Mouse (Mus musculus) liver, embryonic 16.5 days (tissue): ENCODE data around the gene Vwa5b1. TPM values are rescaled to one million over a fixed set of nuclear protein-coding genes. Genes with fewer than 3 reads are reported as not detected.

Source experiments
- ATAC-seq: fragments of 200-750 bp; cut with Nextera tagmentation; 2 replicates; pipeline ENCODE4 v1.8.0; 2017; ENCODE audit warnings: low read depth, mild to moderate bottlenecking, moderate number of reproducible peaks, moderate library complexity
- H3K27ac ChIP-seq: fragments of 300-500 bp; sonication (generic); 2 replicates; pipeline ENCODE4 v1.5.1; 2014; ENCODE audit warnings: mild to moderate bottlenecking, low read length
- H3K27me3 ChIP-seq: fragments of 300-500 bp; sonication (generic); 2 replicates; pipeline ENCODE4 v1.6.1; 2014; ENCODE audit warnings: low read depth, low read length, mixed read lengths; ENCODE audit not compliant: control insufficient read depth, insufficient read depth
- H3K36me3 ChIP-seq: fragments of 300-500 bp; sonication (generic); 2 replicates; pipeline ENCODE4 v1.6.1; 2014; ENCODE audit warnings: mild to moderate bottlenecking; ENCODE audit not compliant: control insufficient read depth, insufficient read depth
- H3K4me1 ChIP-seq: fragments of 300-500 bp; sonication (generic); 2 replicates; pipeline ENCODE4 v1.6.1; 2014; ENCODE audit warnings: low read depth, low read length, mixed read lengths; ENCODE audit not compliant: control insufficient read depth
- H3K4me2 ChIP-seq: fragments of 300-500 bp; sonication (generic); 2 replicates; pipeline ENCODE4 v1.6.1; 2014; ENCODE audit warnings: low read depth, low read length, mixed read lengths
- H3K4me3 ChIP-seq: fragments of 300-500 bp; sonication (generic); 2 replicates; pipeline ENCODE4 v1.5.1; 2014; ENCODE audit warnings: low read depth, mild to moderate bottlenecking, low read length
- H3K9ac ChIP-seq: fragments of 300-500 bp; sonication (generic); 2 replicates; pipeline ENCODE4 v1.6.1; 2014; ENCODE audit warnings: low read depth, low read length
- H3K9me3 ChIP-seq: fragments of 300-500 bp; sonication (generic); replicated peaks from 2 replicates; pipeline ENCODE4 v1.6.1; 2016; ENCODE audit warnings: low read length; ENCODE audit not compliant: control insufficient read depth
- WGBS: fragments of 180-500 bp; shearing (Covaris S2); extraction: QIAGEN DNeasy Blood & Tissue Kit; methylation state at CpG from one replicate; pipeline ENCODE4 v1.1.7; 2014; ENCODE audit not compliant: insufficient replicate concordance; 5-methylcytosine and 5-hydroxymethylcytosine counted together
- polyA plus RNA-seq: library from polyadenylated mRNA; unstranded; fragments of >200 nt; fragmentation: Nextera tagmentation; extraction: Ambion mirVana; gene quantifications from 2 replicates; pipeline ENCODE4 v1.2.1, GENCODE M21; 2015

Vwa5b1 gene
- polyA plus RNA-seq, 1 experiment from 2014 or later, result not detected

- no peaks in the 10 kb centered on the region for H3K4me1 ChIP-seq
- no peaks in the 10 kb centered on the region for H3K9me3 ChIP-seq
- H3K36me3 ChIP-seq, result no peaks in the 10 kb centered on the region
- no peak overlapping the region for H3K9ac ChIP-seq
- no peak overlapping the region for H3K4me3 ChIP-seq
- no peak overlapping the region for H3K27ac ChIP-seq
- H3K4me2 ChIP-seq, result no peak overlapping the region
- no peaks in the 10 kb centered on the region for H3K27me3 ChIP-seq
- whole genome bisulfite sequencing, result 20% methylated on average over 10 of the region's 10 CpGs
- ATAC-seq, result no peak
Measured at GRCm38 (mm10) chr4:138547556-138547955, 88.1 kb downstream of the Vwa5b1 start.

GRCm38 (mm10) chr4:138547041-138547440 lies 88.6 kb downstream of the Vwa5b1 start:
- Histone ChIP-seq H3K27ac (no peak overlapping the region), H3K4me3 (no peak overlapping the region), H3K9me3 (no peaks in the 10 kb centered on the region), H3K27me3 (no peaks in the 10 kb centered on the region), H3K4me2 (no peak overlapping the region), H3K36me3 (no peaks in the 10 kb centered on the region), H3K4me1 (no peaks in the 10 kb centered on the region), H3K9ac (no peak overlapping the region)
- 49% methylated on average over 6 of the region's 6 CpGs for WGBS
- no peak for ATAC-seq

GRCm38 (mm10) chr4:138546241-138546640 lies 89.4 kb downstream of the Vwa5b1 start:
- ATAC-seq, result no peak
- Histone ChIP-seq H3K4me3 (no peak overlapping the region), H3K4me2 (no peak overlapping the region), H3K27ac (no peak overlapping the region), H3K4me1 (no peaks in the 10 kb centered on the region), H3K9ac (no peak overlapping the region), H3K27me3 (no peaks in the 10 kb centered on the region), H3K9me3 (no peaks in the 10 kb centered on the region), H3K36me3 (no peaks in the 10 kb centered on the region)
- 59% methylated on average over 11 of the region's 11 CpGs for WGBS

GRCm38 (mm10) chr4:138543177-138543576 lies 92.5 kb downstream of the Vwa5b1 start:
- H3K27ac ChIP-seq, result no peak overlapping the region
- no peaks in the 10 kb centered on the region for H3K9me3 ChIP-seq
- H3K4me2 ChIP-seq, result no peak overlapping the region
- no peaks in the 10 kb centered on the region for H3K4me1 ChIP-seq
- no peak overlapping the region for H3K9ac ChIP-seq
- no peak for ATAC-seq
- no peaks in the 10 kb centered on the region for H3K36me3 ChIP-seq
- 55% methylated on average over 12 of the region's 12 CpGs for WGBS
- H3K4me3 ChIP-seq, result no peak overlapping the region
- H3K27me3 ChIP-seq, result no peaks in the 10 kb centered on the region

GRCm38 (mm10) chr4:138538084-138538449 lies 97.6 kb downstream of the Vwa5b1 start:
- Histone ChIP-seq H3K4me2 (no peak overlapping the region), H3K9ac (no peak overlapping the region), H3K27ac (no peak overlapping the region), H3K36me3 (no peaks in the 10 kb centered on the region), H3K9me3 (no peaks in the 10 kb centered on the region), H3K4me3 (no peak overlapping the region), H3K4me1 (no peaks in the 10 kb centered on the region), H3K27me3 (no peaks in the 10 kb centered on the region)
- WGBS, result 37% methylated on average over 4 of the region's 4 CpGs
- no peak for ATAC-seq

DNA sequence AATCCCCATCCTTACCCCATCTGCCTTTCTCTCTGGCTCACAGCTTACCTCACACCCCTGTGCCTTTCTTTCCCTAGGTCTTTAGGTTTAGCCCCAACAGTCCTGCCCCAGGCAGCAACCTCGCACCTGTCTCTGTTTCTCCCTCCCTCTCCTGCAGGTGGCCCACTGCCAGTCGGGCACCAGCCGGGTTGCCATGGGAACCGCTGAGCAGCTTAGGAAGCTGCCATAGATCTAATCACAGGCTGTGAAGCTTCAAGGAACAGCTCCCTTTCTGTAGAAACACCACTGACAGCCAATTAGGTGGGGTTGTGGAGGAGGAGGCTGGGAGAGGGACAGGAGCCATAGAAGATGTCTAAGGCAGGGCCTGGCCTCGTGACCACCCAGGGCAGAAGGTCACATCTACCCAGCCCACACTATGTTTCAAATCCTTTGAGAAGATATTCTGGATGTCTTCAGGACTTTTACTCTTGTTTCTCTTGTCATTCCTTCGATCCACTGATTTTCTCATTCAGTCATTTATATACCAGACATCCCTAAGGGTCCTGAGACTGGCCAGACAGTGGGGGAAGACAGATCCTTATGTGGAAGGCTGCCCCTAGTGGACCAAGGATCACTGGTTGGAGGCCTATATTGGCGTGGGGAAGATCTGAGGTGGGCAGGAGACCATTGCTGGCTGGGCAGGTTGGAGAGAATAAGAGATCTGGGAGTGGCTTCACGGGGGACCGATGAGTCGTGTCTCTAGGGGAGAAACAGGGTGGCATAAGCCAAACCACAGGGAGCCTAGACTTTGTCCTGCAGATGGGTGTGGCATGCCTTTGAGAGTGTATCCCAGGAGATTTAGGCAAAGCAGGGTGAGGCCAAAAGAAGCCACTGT lies 98.2 kb downstream of the Vwa5b1 start:
- Histone ChIP-seq H3K9me3 (no peaks in the 10 kb centered on the region), H3K9ac (no peak overlapping the region), H3K36me3 (no peaks in the 10 kb centered on the region), H3K4me1 (no peaks in the 10 kb centered on the region), H3K4me2 (no peak overlapping the region), H3K4me3 (no peak overlapping the region), H3K27ac (no peak overlapping the region), H3K27me3 (no peaks in the 10 kb centered on the region)
- ATAC-seq, result no peak
- WGBS, result 26% methylated on average over 10 of the region's 10 CpGs

DNA sequence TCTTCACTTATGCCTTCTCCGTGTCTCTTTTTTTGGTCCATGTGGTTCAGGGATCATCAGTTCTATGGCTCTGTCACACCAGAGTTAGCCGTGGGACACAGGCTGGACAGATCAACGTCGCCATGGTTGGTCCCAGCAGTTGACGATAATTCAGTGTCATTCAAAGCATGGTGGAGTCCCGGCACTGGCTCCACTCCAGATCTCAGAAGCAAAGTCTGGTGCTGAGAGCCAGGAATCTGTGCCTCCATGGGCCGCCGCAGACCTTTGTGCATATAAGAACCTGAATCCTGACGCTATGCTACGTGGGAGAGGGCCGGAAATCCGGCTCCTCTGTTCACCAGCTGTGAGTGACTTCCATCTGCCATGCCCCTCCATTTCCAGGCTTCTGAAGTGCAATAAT lies 100.1 kb downstream of the Vwa5b1 start:
- WGBS, result 74% methylated on average over 12 of the region's 12 CpGs
- no peak for ATAC-seq

GRCm38 (mm10) chr4:138533877-138534276 lies 101.8 kb downstream of the Vwa5b1 start:
- no peak overlapping the region for H3K4me2 ChIP-seq
- no peaks in the 10 kb centered on the region for H3K9me3 ChIP-seq
- no peak overlapping the region for H3K9ac ChIP-seq
- H3K4me3 ChIP-seq, result no peak overlapping the region
- no peak for ATAC-seq
- H3K27me3 ChIP-seq, result no peaks in the 10 kb centered on the region
- H3K36me3 ChIP-seq, result no peaks in the 10 kb centered on the region
- no peak overlapping the region for H3K27ac ChIP-seq
- H3K4me1 ChIP-seq, result no peaks in the 10 kb centered on the region
- WGBS, result 61% methylated on average over 2 of the region's 2 CpGs

More for the DNA sequence above, 100.1 kb downstream of the Vwa5b1 start:
- no peak overlapping the region for H3K4me2 ChIP-seq
- no peak overlapping the region for H3K9ac ChIP-seq
- H3K9me3 ChIP-seq, result no peaks in the 10 kb centered on the region
- no peak overlapping the region for H3K27ac ChIP-seq
- no peaks in the 10 kb centered on the region for H3K27me3 ChIP-seq
- H3K4me1 ChIP-seq, result no peaks in the 10 kb centered on the region
- H3K36me3 ChIP-seq, result no peaks in the 10 kb centered on the region
- no peak overlapping the region for H3K4me3 ChIP-seq

- Histone ChIP-seq H3K4me2 (no peak overlapping the region), H3K9me3 (no peaks in the 10 kb centered on the region), H3K4me1 (no peaks in the 10 kb centered on the region), H3K27ac (no peak overlapping the region), H3K36me3 (no peaks in the 10 kb centered on the region), H3K4me3 (no peak overlapping the region), H3K27me3 (no peaks in the 10 kb centered on the region), H3K9ac (no peak overlapping the region)
- 56% methylated on average over 2 of the region's 2 CpGs for WGBS
- no peak for ATAC-seq
Measured at GRCm38 (mm10) chr4:138531761-138532160, 103.9 kb downstream of the Vwa5b1 start.
